Mouse (Mus musculus) midbrain, postnatal 0 days (tissue): ENCODE data around the gene Rho. TPM values are rescaled to one million over a fixed set of nuclear protein-coding genes. Genes with fewer than 3 reads are reported as not detected.

ENCODE experiments used
- ATAC-seq: fragments of 200-750 bp; cut with Nextera tagmentation; 2 replicates; pipeline ENCODE4 v1.8.0; 2017; ENCODE audit warnings: moderate number of reproducible peaks, mild to moderate bottlenecking, moderate TSS enrichment, moderate library complexity; ENCODE audit not compliant: low FRiP score
- DNase-seq: peaks from one replicate; pipeline ENCODE4 v3.0.0-alpha.2; 2015; ENCODE audit warnings: low spot score
- H3K27ac ChIP-seq: fragments of 300-500 bp; sonication (generic); 2 replicates; pipeline ENCODE4 v1.5.1; 2014; ENCODE audit warnings: low read depth, mild to moderate bottlenecking, low read length, mixed read lengths
- H3K27me3 ChIP-seq: fragments of 300-500 bp; sonication (generic); 2 replicates; pipeline ENCODE4 v1.6.1; 2014; ENCODE audit warnings: low read length, control low read depth, mixed read lengths; ENCODE audit not compliant: insufficient read depth
- H3K36me3 ChIP-seq: fragments of 300-500 bp; sonication (generic); 2 replicates; pipeline ENCODE4 v1.6.1; 2014; ENCODE audit warnings: low read length, control low read depth, mixed read lengths; ENCODE audit not compliant: insufficient read depth
- H3K4me1 ChIP-seq: fragments of 300-500 bp; sonication (generic); 2 replicates; pipeline ENCODE4 v1.6.1; 2014; ENCODE audit warnings: mild to moderate bottlenecking, control low read depth, antibody characterized with exemption, low read length, mixed read lengths; ENCODE audit not compliant: insufficient read depth
- H3K4me2 ChIP-seq: fragments of 300-500 bp; sonication (generic); 2 replicates; pipeline ENCODE4 v1.6.1; 2014; ENCODE audit warnings: low read depth, mild to moderate bottlenecking, low read length, mixed read lengths; ENCODE audit not compliant: poor library complexity, severe bottlenecking
- H3K4me3 ChIP-seq: fragments of 300-500 bp; sonication (generic); 2 replicates; pipeline ENCODE4 v1.5.1; 2014; ENCODE audit warnings: low read depth, mild to moderate bottlenecking, low read length, moderate library complexity
- H3K9ac ChIP-seq: fragments of 300-500 bp; sonication (generic); replicated peaks from 2 replicates; pipeline ENCODE4 v1.6.1; 2014; ENCODE audit warnings: mild to moderate bottlenecking, low read length, moderate library complexity, mixed read lengths; ENCODE audit not compliant: poor library complexity, severe bottlenecking
- H3K9me3 ChIP-seq: fragments of 300-500 bp; sonication (generic); 2 replicates; pipeline ENCODE4 v1.6.1; 2016; ENCODE audit warnings: low read length, control low read depth
- CTCF ChIP-seq: IDR thresholded peaks from 2 replicates; pipeline ENCODE4 v1.5.1; 2016; ENCODE audit warnings: antibody characterized with exemption, mild to moderate bottlenecking
- WGBS: fragments of 180-500 bp; shearing (Covaris S2); extraction: QIAGEN DNeasy Blood & Tissue Kit; methylation state at CpG from one replicate; pipeline ENCODE4 v1.1.7; 2014; 5-methylcytosine and 5-hydroxymethylcytosine counted together
- polyA plus RNA-seq: library from polyadenylated mRNA; unstranded; fragments of >200 nt; fragmentation: Nextera tagmentation; extraction: Ambion mirVana; gene quantifications from 2 replicates; pipeline ENCODE4 v1.2.1, GENCODE M21; 2015
- total RNA-seq: library from RNA; depleted of rRNA; stranded (reverse); fragments of >200 nt; gene quantifications from 2 replicates; pipeline ENCODE4 v1.2.3, GENCODE M21; 2014

Gene Rho
- total and polyA plus RNA-seq, 2 experiments from 2014 or later: 0.11 to 0.12 TPM

- Histone ChIP-seq H3K9me3 (no peaks in the 10 kb centered on the region), H3K27ac (peak overlapping the region; percentile 48; the same call in 1 of the 2 replicates), H3K4me1 (peaks cover 4% of the 10 kb centered on the region; the same call in 1 of the 2 replicates), H3K4me2 (no peak overlapping the region), H3K4me3 (no peak overlapping the region), H3K36me3 (peaks cover 19% of the 10 kb centered on the region), H3K9ac (0 out of 2 replicates have a peak overlapping the region, but pooled peaks have one; percentile 24), H3K27me3 (no peaks in the 10 kb centered on the region)
- ATAC-seq (no peak), DNase-seq (no peak)
- WGBS: 78% methylated on average over 17 of the region's 17 CpGs
- TF ChIP-seq CTCF: no peak
Measured at GRCm38 (mm10) chr6:115915601-115916445, 15.7 kb upstream of the Rho start.

- no peaks in the 10 kb centered on the region for H3K27me3 ChIP-seq
- ATAC-seq (no peak), DNase-seq (no peak)
- peaks cover 19% of the 10 kb centered on the region for H3K36me3 ChIP-seq
- 0 out of 2 replicates have a peak overlapping the region, but pooled peaks have one; percentile 24 for H3K9ac ChIP-seq
- no peaks in the 10 kb centered on the region for H3K9me3 ChIP-seq
- H3K4me2 ChIP-seq: no peak overlapping the region
- peaks cover 4% of the 10 kb centered on the region; the same call in 1 of the 2 replicates for H3K4me1 ChIP-seq
- no peak overlapping the region for H3K4me3 ChIP-seq
- TF ChIP-seq CTCF: no peak
- H3K27ac ChIP-seq: no peak overlapping the region
- WGBS: 94% methylated on average over 5 of the region's 5 CpGs
Measured at GRCm38 (mm10) chr6:115916611-115917010, 14.9 kb upstream of the Rho start.

- Histone ChIP-seq H3K4me3 (no peak overlapping the region), H3K36me3 (peaks cover 19% of the 10 kb centered on the region), H3K9ac (no peak overlapping the region), H3K9me3 (no peaks in the 10 kb centered on the region), H3K27ac (no peak overlapping the region), H3K4me2 (no peak overlapping the region), H3K27me3 (no peaks in the 10 kb centered on the region), H3K4me1 (peaks cover 4% of the 10 kb centered on the region; the same call in 1 of the 2 replicates)
- 94% methylated on average over 1 of the region's 1 CpGs for WGBS
- TF ChIP-seq CTCF: no peak
- ATAC-seq (no peak), DNase-seq (no peak)
Measured at GRCm38 (mm10) chr6:115918615-115919014, 12.9 kb upstream of the Rho start.

GRCm38 (mm10) chr6:115919876-115920275, 11.7 kb upstream of the Rho start:
- no peak for TF ChIP-seq CTCF
- 95% methylated on average over 5 of the region's 5 CpGs for WGBS
- no peak for ATAC-seq

DNA sequence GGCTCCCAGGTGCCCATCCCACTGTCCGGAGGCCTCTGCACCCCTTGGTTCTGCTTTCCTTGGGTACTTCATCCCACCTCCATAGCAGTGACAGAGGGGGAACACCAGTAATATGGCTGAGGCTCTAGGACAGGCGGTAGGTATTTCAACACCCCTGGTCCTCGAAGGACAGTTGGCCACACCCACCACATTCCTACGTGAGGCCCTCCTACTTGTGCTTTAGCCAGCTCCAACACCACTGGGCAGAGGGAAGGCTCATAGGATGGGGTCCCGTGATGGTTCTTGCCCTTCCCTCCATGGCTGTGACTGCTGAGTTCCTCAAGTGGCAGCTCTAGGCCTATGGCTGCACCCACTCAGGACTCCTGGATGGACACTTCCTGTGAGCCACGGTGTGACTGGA, 6.7 kb upstream of the Rho start:
- DNase-seq: no peak
- Histone ChIP-seq H3K4me2 (no peak overlapping the region), H3K27ac (no peak overlapping the region), H3K27me3 (no peaks in the 10 kb centered on the region), H3K4me1 (no peaks in the 10 kb centered on the region), H3K4me3 (no peak overlapping the region), H3K9me3 (no peaks in the 10 kb centered on the region), H3K9ac (no peak overlapping the region), H3K36me3 (peaks cover 2% of the 10 kb centered on the region; the same call in 1 of the 2 replicates)
- no peak for TF ChIP-seq CTCF
- 53% methylated on average over 6 of the region's 6 CpGs for WGBS
- no peak for ATAC-seq

More at GRCm38 (mm10) chr6:115919876-115920275, 11.7 kb upstream of the Rho start:
- no peaks in the 10 kb centered on the region for H3K9me3 ChIP-seq
- no peak overlapping the region for H3K9ac ChIP-seq
- H3K4me2 ChIP-seq: no peak overlapping the region
- no peak overlapping the region for H3K27ac ChIP-seq
- H3K4me1 ChIP-seq: no peaks in the 10 kb centered on the region
- H3K4me3 ChIP-seq: no peak overlapping the region
- H3K27me3 ChIP-seq: no peaks in the 10 kb centered on the region
- peaks cover 14% of the 10 kb centered on the region for H3K36me3 ChIP-seq
- no peak for DNase-seq

- Histone ChIP-seq H3K9ac (no peak overlapping the region), H3K4me1 (no peaks in the 10 kb centered on the region), H3K4me3 (no peak overlapping the region), H3K27me3 (no peaks in the 10 kb centered on the region), H3K9me3 (no peaks in the 10 kb centered on the region), H3K36me3 (peaks cover 2% of the 10 kb centered on the region; the same call in 1 of the 2 replicates), H3K4me2 (no peak overlapping the region), H3K27ac (no peak overlapping the region)
- ATAC-seq (no peak), DNase-seq (no peak)
- no peak for TF ChIP-seq CTCF
- WGBS: 70% methylated on average over 10 of the region's 10 CpGs
Measured at GRCm38 (mm10) chr6:115926416-115926815, 5.1 kb upstream of the Rho start.
